Mouse (Mus musculus) kidney, postnatal 4 days (tissue): ENCODE data around the gene Timm8b.
A peak's percentile ranks its signal among the peaks of the same experiment; 100 is the strongest.

Source experiments
- DNase-seq, 2 experiments: peaks; one replicate each; pipeline ENCODE4 v3.0.0; 2021; ENCODE audit warnings: mixed read lengths in 2 of 2

The Timm8b gene

DNA sequence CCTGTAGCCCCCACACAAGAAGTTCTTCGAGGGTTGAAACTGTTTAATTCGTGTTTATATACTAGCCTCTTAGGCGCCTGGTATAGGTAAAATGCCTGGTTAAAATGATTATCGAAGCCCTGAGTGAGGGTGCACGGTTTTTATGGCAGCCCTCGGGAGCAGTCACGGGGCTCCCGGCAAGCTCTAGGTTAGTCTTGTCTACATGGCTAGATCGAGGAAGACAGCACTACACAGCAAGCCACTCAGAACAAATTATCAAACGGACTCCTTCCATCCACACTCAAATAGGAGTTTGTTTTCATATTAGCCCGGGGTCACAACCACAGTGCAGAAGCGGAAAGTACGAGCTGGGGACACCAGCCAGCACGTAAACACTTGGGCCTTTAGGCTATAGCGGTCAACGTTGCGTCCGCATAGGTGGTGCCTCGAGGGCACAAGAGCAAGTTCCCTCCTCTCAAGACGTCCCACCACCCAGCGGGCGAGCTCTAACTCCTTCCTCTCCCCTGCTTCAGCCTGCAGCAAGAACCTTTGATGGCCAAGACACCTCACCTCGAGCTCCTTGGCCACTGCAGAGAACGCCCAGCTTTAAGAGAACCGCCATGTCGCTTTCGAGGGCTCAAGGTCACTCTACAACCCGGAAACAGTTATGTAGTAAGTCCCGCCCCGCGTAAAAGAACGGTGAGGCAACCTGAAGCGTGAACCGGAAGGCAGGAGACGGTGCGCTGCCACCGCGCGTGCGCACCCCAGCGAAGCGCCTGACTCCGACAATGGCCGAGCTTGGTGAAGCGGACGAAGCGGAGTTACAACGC is at the start of gene Timm8b, which contains the start of gene Sdhd:
Gene Timm8b, plus strand, starts transcription at position 722 of the 809 bp plus-strand sequence.
Gene Sdhd, minus strand, starts transcription at position 624 of the 809 bp plus-strand sequence.
- peak; percentile 92 to 96 for DNase-seq

DNA sequence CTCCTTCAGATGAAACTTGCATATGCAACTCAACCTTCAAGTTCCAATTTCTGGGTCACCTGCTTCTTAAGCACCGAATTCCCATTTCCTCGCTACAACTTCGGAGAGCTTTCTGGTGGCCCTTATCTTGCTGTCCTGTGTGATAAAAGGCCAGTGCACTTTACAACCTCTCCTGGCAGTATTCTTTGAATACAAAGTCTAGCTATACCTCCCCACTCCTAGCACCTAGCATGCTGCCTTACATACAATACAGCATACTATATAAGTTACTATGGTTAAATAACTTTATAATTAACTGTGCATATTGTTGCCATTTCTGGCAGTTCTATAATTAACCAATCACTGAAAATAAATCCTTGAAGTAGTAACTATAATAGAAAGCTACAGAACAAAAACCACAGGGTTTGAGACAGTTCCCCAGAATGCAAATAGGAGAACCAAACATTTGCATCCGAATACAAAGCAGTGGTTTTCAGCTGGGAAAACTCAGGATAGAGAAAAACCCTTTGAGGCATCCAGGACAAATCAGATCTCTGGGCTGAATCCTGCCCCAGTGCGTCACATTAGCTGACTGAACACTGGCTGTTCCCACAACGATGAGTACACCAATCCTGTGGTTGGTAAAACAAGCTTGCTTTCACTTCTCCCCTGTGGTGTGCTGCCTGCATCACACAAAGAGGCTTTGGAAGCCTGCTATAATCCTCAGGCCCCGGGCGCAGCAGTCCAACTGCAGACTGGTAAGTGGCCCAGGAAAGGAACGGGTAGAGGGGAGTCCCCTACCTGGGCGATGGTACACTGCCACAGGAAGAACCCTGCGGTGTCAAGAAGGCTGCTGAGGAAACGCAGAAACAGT is 49.2 kb upstream of the Timm8b start, which contains the start of gene Il18:
Gene Il18, plus strand, starts transcription at position 587 of the 853 bp plus-strand sequence.
- DNase-seq, result peak; percentile 17 to 39

DNA sequence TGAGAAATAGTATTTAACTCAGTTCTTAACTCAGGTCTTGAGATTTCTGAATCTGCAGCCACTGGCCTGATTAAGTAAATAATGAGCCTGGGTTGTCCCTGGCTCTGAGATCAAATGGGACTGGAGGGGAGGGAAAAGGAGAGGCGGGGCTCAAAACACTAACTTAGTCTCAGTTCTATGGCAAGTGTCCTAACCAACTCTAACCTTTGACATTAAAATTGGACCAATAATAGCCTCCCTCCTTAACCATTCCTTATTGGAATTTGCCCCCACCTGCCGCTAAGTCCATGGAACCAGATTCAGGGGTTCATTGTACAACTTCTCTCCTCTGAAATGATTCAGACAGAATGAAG is 48.6 kb upstream of the Timm8b start, which contains the start of gene Bco2:
Gene Bco2, minus strand, starts transcription at position 88 of the 353 bp plus-strand sequence.
- peak in 1 of 2 experiments; percentile 13 for DNase-seq

DNA sequence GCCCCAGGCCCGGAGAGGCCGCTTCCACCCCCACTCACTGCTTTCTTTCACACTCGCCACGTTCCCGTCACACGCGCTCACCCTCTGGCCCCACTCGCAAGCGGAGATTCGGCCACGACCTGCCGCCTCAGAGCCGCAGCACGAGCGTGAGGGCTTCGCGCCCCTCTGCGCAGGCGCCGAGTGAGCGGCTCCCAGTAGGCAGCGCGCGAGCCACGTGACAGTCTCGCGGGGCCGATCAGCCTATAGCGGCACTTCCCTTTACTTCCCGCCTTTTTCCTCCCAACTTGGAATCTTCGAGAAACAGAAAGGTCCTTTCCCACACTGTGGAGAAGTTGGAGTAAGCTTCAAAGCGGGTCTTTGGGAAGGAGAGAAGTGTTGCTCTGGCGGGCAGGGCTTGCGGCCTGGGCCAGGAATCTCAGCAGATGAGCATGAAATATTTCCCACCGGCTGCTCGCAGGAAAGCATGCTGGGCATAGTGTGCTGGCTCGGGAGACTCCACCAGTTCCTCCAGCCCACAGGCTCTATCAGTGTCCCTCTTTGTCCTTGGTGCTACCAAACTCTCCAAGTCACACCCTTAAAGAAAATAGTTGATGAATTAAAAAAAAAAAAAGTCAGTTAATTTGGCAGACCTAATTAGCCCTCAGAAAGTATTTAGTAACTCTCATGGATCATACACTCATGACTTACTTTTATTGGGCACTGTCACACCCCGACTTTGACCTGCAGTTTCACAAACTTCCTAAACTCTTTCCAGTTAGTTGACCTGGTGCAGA is 42.4 kb upstream of the Timm8b start, which contains the start of gene Tex12:
Gene Tex12, minus strand, starts transcription at position 181 of the 773 bp plus-strand sequence.
- DNase-seq, result no peak

DNA sequence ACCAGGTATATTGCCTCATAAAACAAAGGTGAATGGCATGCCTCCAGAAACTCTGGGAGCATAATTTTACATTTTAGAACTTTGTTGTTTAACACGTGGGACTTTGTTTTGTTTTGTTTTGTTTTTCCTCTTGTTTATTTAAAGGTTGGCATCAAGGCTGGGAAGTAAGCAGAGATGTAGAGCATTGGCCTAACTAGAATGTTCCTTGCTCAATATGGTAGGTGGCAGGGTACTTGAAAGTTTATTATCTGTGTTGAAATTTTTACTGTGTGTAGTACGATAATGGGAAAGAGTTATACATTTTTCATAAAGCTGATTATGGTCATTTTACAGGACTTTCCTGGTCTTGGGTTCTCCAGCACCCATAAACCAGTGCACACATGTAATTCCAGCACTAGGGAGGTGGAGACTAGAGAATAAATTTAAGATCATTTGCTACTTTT is 41.8 kb upstream of the Timm8b start:
- DNase-seq, result no peak

DNA sequence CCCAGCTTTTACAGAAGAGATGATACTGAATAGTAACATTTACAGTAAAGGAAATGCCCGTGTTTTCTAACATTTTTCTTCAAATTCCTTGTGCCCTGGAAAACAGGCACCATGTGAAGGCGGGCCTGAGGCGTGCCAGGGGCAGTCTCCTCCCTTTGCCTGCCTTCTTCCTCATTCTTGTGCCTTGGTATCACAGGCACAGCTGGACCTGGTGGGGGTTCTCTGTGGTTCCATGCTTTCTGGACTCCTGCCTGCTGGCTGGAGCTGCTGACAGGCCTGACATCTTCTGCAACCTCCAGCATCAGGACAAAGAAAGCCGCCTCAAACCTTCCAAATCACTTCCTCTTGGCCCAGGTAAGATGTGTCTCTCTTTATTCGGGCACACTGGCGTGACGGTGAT is 38.5 kb upstream of the Timm8b start:
- peak in 1 of 2 experiments; percentile 10 for DNase-seq

DNA sequence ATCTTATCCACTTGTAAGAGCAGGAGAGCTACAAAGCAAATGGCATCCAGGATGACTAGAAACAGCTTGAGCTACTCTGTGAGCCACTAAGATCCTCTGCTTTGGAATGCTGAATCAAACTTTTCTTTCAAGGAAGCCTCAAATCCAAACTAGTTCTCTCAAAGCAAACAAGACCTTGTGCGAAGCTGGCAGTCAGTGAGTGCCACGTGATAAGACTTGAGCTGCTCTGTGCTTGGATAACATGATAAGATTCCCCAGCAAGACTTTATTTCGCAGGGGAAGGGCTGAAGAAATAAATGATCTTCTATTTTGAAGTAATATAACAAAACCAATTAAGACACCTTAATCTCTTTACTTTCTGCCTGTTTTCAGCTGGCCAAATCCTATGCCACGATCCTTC is 37.8 kb upstream of the Timm8b start:
- no peak for DNase-seq

DNA sequence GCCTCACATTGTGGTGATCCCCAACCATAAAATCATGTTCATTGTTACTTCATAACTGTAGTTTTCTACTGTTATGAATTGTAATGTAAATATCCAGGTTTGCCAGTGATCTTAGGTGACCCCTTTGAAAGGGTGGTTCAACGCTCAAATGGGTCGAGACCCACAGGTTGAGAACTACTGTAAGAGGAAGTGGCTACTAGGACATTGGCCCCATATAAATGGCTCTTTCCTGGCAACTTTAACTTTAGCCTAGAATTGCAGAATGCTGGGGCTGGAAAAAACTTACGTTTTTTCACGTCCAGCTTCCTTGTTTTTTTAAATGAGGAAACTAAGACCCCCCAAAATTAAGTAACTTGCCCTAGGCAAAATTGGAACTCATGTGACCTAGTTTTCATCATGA is 36.3 kb upstream of the Timm8b start:
- no peak for DNase-seq

DNA sequence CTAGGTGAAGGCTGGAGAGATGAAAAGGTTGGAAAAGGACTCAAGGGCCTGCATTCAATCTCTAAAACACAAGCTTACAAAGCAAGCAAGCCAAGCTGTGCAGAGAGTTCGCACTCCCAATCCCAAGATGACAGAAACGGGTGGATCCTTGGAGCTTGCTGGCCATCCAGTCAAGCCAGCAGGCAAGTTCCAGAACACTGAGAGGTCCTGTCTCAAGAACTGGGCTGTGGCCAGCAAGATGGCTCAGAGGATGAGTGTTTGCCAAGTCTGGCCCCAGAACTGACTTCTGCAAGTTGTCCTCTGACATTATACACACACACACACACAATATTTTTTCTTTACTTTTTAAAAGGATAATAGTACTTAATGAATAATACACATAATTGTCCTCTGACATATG is 35.8 kb upstream of the Timm8b start:
- DNase-seq, result no peak

DNA sequence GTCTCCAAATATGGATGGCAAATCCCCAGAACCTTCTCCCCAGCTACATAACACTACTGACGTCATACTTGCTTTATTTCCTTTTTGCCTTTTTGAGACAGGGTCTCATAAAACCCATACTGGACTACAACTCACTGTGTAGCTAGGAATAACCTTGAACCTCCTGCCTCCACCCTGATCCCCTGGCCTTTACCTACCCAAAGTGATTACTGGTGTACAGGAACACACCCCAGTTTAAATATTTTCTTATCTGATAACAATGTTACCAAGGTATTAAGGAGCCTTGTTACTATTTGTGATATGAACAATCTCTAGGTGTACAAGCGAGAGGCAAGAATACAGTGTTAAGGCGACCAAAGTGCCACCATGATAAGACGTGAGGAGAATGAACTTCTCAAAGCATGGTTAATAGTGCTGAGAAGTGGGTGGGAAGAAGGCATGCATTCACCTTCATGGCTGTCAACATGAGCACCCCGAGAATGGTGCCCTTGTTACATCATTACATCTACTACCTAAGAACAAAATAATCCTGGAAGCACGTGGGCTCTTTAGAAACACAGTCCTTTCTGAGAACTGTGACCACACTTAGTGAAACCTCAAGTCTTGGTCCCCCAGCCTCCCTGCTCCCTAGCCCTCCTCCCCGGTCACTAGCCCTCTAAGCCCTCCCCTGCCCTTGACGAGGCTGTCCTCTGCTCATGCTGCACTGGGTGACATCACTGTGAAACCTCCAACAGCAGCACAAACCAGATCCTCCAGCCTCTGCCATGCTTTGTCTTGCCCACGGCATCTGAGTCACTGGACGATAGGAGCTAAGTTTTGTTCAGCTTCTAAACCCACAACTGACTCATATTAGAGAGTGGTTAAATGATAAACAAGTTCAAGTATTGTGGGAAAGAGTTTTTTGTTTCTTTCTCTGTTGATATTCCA is 33.8 kb upstream of the Timm8b start:
- DNase-seq, result no peak

DNA sequence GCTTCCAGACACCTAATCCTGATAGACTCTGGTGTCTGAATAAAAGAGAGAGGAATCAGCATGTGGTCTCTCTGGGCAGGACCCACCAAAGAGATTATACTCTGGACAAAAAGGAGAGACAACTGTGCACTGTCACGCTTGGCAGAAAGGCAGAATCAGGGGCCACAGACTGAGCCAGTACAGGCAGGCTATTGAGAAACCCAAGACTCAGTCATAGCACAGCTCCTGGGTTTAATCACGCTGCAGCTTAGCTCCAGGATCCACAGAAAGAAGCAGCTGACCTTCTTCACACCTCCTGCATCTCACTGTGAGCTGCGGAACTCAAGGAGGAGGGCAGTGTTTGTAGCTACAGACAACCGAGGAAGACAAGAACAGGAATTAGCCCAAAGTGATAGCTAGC is 23.3 kb upstream of the Timm8b start:
- no peak for DNase-seq

DNA sequence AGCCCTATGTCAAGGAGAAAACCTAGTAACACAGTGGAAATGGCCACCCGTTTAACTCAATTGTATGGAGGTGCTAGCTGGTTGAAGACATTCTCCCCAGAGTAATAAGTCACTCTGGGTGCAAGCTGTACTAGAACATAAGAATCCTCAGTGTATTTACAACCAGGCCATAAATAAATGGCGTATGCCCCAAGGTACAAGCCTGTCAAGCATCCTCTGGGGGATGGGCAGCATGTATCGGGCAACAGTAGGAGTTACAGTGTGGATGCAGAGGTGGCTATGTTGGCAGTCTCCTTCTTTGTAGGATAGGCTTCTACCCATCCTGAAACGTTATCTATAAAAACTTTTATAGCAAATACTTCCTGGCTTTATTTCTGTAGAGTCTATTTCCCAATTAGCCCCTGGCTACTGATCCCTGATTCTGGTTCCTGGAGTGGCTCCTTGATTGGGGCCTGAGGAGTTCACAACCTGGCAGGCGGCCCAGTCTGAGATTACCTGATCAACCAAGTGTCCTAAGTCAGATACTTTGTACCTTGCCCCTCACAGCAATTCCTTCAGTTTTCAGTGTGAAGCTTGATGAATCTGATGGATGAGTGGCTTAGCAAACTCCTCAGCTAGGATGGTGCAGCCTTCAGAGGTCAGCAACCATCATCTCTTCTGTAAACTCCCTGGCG is 18.4 kb upstream of the Timm8b start:
- DNase-seq, result peak; percentile 40 to 62

DNA sequence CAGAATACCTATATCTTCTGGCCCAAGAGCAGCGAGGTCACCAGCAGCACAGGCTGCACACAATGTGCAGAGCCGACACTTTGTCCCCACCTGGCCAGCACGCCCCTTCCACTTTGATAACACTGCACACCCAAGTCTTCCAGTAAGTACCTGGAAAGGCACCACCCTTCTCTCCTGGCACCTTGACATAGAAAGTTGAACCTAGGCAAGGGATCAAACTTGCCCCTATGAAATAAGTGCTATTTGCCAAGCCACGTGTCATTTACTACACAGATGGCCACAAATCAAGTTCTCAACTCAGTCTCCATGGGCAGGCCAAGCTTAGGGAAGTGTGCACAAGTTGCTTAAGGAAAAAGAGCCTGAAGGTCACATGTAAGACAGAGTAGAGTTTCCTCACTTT is 16.8 kb upstream of the Timm8b start:
- no peak for DNase-seq

DNA sequence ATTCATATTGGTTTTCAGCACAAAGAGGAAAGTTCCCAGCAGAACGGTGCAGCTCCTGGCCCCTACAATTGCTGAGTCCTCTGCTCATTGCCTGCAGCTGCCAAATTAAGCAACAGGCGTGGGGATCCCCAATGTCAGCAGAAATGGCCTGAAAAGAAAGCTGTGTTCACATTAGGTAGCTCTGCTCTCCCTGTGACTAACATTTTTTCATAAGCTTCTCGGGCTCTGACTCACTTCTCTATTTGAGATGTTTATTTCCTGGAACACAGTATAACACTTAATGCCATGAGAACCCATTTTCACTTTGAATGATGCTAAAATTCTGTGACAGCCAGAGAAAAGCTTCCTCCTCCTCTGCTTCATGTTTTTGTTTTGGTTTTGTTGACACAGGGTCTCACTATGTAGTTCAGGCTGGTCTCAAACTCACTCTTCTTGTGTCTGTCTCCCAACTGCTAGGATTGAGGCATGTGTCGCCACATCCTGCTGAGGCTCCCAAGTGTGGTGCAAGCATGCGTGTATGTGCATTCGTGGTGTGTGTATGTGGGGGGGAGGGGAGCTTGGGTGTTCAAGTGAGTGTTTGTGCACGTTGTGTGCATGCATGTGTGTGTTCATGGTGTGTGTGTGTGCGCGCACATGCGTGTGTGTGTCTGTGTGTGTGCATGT is 12.7 kb upstream of the Timm8b start:
- no peak for DNase-seq

DNA sequence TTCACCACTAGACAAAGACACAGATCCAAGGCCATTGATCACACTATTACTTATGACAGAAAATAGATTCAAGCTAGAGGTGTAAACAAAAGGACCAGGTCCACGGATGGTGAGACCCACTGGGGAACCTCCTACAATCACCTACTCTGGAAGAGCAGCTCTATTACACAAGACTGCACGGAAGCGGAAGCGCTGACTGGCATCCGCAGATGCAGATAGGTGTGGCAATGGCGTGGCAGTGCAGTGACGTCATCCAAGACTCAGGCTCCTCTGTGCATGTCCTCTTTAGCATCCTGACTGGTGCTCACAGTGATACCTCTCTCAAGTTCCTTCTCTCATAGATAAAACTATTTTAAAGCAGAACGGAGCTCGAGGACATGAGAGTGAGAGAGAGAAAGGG is 10.8 kb upstream of the Timm8b start:
- DNase-seq, result no peak

DNA sequence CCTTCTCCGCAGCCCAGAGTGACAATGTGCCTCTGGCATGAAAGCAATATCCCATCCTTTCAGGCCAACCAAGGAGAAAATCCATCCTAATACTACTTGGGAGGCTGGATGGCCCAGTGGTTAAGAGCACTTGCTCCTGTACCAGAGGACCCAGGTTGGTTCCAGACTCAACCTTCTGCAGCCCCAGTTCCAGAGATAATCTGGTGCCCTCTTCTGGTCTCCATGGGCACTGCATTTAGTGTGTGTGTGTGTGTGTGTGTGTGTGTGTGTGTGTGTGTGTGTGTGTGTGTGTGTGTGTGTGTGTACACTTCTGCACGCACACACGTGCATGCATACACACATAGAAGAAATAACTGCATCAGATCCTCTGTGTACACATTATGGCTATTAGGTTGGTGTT is 10.2 kb upstream of the Timm8b start:
- peak; percentile 52 to 63 for DNase-seq

DNA sequence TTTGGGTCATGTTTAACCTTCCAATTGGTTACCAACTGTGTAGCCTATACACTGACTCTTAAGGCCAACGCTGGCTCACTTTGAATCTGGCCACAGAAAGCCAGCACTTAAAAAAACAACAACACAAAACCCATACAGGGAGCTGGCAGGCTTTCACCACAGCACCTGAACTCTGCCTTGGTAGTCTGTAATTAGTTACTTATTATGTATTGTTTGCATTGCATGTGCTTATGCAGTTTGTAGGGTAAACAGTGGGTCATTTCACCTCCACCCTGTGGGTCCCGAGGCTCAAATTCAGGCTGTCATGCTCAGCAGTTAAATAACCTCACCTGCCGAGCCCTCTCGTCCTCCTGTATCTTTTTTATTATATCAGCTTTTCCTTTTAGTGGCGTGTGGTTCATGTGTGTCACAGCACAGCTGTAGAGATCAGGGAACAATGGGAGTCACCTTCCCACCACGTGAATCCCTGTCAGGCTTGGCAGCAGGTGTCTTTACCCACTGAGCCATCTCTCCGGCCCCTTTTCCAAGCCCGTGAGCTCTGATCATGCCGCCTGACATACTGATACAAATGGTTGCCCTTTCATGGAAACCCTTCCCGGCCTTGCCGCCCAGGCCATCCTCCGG is 8.8 kb upstream of the Timm8b start:
- peak in 1 of 2 experiments; percentile 35 for DNase-seq

DNA sequence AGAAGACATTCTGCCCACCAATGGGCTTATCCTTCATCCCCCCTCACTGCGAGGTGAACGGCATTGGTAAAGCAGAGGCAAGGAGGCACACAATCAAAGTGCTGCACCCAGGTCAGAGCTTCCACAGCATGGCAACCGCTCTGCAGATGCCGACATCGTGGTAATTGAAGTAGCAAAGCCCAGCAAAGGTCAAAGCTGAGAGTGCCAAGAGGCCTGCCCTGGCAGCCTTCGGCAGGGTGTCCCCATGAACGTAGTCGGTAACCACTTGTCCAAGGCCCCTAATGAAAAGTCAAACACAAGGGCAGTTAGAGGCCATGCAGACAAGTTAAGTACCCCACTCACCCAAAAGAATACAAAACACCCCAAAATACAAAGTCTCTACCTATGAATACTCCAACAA is 6.7 kb upstream of the Timm8b start:
- no peak for DNase-seq

DNA sequence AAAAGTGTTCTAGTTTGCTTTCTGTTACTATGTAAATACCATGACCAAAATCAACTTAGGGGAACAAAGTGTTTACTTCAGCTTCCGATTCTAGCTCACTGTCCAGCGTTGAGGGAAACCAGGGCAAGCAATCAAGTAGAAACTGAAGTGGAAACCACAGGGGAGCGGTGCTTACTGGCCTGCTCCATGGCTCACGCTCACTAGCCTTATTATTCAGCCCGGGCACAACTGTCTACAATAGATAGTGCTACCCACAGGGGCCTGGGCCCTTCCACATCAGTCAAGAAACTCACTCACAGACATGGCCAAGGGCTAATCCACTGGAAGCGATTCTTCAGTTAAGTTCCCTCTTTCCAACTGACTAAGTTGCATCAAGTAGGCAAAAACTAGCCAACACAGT is 2.2 kb upstream of the Timm8b start:
- DNase-seq, result no peak
